Mouse (Mus musculus) gastrocnemius, postnatal 25 days (tissue): ENCODE measurements around the gene Cdyl. TPM values are rescaled to one million over a fixed set of nuclear protein-coding genes. Genes with fewer than 3 reads are reported as not detected.

Experiments
- total RNA-seq, 2 experiments: library from RNA; stranded (reverse); gene quantifications; 1 replicate in 1 of 2; 2 replicates in 1 of 2; pipeline ENCODE4 v1.2.3; 2021

Gene Cdyl
- total RNA-seq, 2 experiments from 2014 or later = 6.2 to 7.7 TPM

Other genes starting within 250 kb of the Cdyl start
- gene Rpp40, start 246.5 kb downstream of the Cdyl start, total RNA-seq = 10 to 100 TPM; 11.0 to 12.9 TPM